Mouse (Mus musculus): Measurements from ENCODE around the gene Dot1l.

GRCm38 (mm10) chr10:80717281-80717680 lies 37.7 kb upstream of the Dot1l start:
- TF ChIP-seq CTCF (IDR thresholded peaks at IDR 0.05; ENCODE audit: insufficient read depth, low read length), result no peak
- TF ChIP-seq POLR2A (IDR thresholded peaks at IDR 0.05; ENCODE audit: borderline replicate concordance, extremely low read depth, low read depth, low read length), result no peak

Data from lung, adult 2 months (tissue).